Mouse (Mus musculus): ENCODE results near the gene Strn4.

Strn4 gene

GRCm38 (mm10) chr7:16874756-16875309, 59.1 kb downstream of the Strn4 start:
- intact Hi-C loops (cut with DNase I): loop anchor here (5.0 kb wide), 1 partner anchor 37 kb away; no protein-coding TSS in a partner anchor

GRCm38 (mm10) chr7:16875310-16875325, 59.4 kb downstream of the Strn4 start, which contains the start of gene Dact3:
TSS of gene Dact3 (plus strand) at chr7:16875317.
- intact Hi-C loops (cut with DNase I): no loop called here

- intact Hi-C loops (cut with DNase I): no loop called here
Measured at GRCm38 (mm10) chr7:16875326-16875725, 59.6 kb downstream of the Strn4 start.

GRCm38 (mm10) chr7:16876006-16876405, 60.3 kb downstream of the Strn4 start:
- intact Hi-C loops (cut with DNase I): no loop called here

- intact Hi-C loops (cut with DNase I): no loop called here
Measured at GRCm38 (mm10) chr7:16876608-16877007, 60.9 kb downstream of the Strn4 start.

GRCm38 (mm10) chr7:16877717-16878116, 62.0 kb downstream of the Strn4 start:
- intact Hi-C loops (cut with DNase I): no loop called here

- intact Hi-C loops (cut with DNase I): no loop called here
Measured at GRCm38 (mm10) chr7:16879796-16880547, 64.3 kb downstream of the Strn4 start.

GRCm38 (mm10) chr7:16880615-16881014, 64.9 kb downstream of the Strn4 start:
- intact Hi-C loops (cut with DNase I): no loop called here

GRCm38 (mm10) chr7:16883162-16883561, 67.5 kb downstream of the Strn4 start:
- intact Hi-C loops (cut with DNase I): no loop called here

- intact Hi-C loops (cut with DNase I): no loop called here
Measured at GRCm38 (mm10) chr7:16884334-16884733, 68.6 kb downstream of the Strn4 start.

GRCm38 (mm10) chr7:16885271-16885776, 69.6 kb downstream of the Strn4 start:
- intact Hi-C loops (cut with DNase I): no loop called here

GRCm38 (mm10) chr7:16885905-16886304, 70.2 kb downstream of the Strn4 start:
- intact Hi-C loops (cut with DNase I): no loop called here
